Mouse (Mus musculus): ENCODE measurements around the gene Rubcn. TPM values are rescaled to one million over a fixed set of nuclear protein-coding genes. Genes with fewer than 3 reads are reported as not detected.
A peak's percentile ranks its signal among the peaks of the same experiment; 100 is the strongest.

The Rubcn gene
- total and polyA plus RNA-seq, 3 experiments, result 27.7 to 40.4 (median 28.0) TPM

GRCm38 (mm10) chr16:32867919-32868552, 9.5 kb downstream of the Rubcn start:
- Histone ChIP-seq H3K9me3 (replicated peaks; ENCODE audit: low read length) (no peaks in the 10 kb centered on the region), H3K79me2 (replicated peaks; ENCODE audit: control insufficient read depth, extremely low read depth, insufficient read depth, poor library complexity, severe bottlenecking) (no peaks in the 10 kb centered on the region; the same call in 1 of the 2 replicates), H3K9ac (ENCODE audit: insufficient read depth, low read depth) (peak overlapping the region; percentile 42), H3K4me3 (replicated peaks in 1 of 3; ENCODE audit: low read depth in 2 of 3, low read length in 2 of 3, poor library complexity in 1 of 3) (peak overlapping the region; percentile 54 to 66 (median 57)), H3K36me3 (replicated peaks in 1 of 2; ENCODE audit: control insufficient read depth in 1 of 2, insufficient read depth in 1 of 2, low read length in 1 of 2) (peaks cover 0 to 13% of the 10 kb centered on the region in 2 experiments), H3K4me2 (ENCODE audit: insufficient read depth, low read depth, poor library complexity, severe bottlenecking) (peak overlapping the region; percentile 17), H3K27me3 (replicated peaks) (no peaks in the 10 kb centered on the region), H3K27ac (ENCODE audit: insufficient read depth, low read depth) (no peak overlapping the region), H3K4me1 (ENCODE audit: control insufficient read depth in 1 of 2, insufficient read depth in 2 of 2) (peaks cover 26 to 89% of the 10 kb centered on the region in 2 experiments)
- TF ChIP-seq MEF2A (IDR thresholded peaks at IDR 0.05; ENCODE audit: borderline replicate concordance, low read depth, low read length) (no peak; the same call in 1 of the 2 replicates), JUND (conservative IDR thresholded peaks at IDR 0.05; ENCODE audit: low read depth, low read length) (no peak), ZKSCAN1 (IDR thresholded peaks at IDR 0.05; ENCODE audit: borderline replicate concordance, low read depth, low read length) (no peak), IRF4 (IDR thresholded peaks at IDR 0.05; ENCODE audit: low read depth, low read length) (no peak), SIN3A (IDR thresholded peaks at IDR 0.05; ENCODE audit: low read length) (no peak), ZNF384 (IDR thresholded peaks at IDR 0.05; ENCODE audit: low read depth, low read length) (no peak), TBP (conservative IDR thresholded peaks at IDR 0.05; ENCODE audit: low read depth, low read length) (0 out of 2 replicates have a peak, but pooled peaks have one; percentile 36), MXI1 (IDR thresholded peaks at IDR 0.05; ENCODE audit: low read depth, low read length) (peak; percentile 25), BHLHE40 (IDR thresholded peaks at IDR 0.05; ENCODE audit: low read depth, low read length) (peak; percentile 87), USF2 (conservative IDR thresholded peaks at IDR 0.05; ENCODE audit: low read depth, low read length) (peak; percentile 38; the same call in 1 of the 2 replicates), GABPA (IDR thresholded peaks at IDR 0.05; ENCODE audit: insufficient replicate concordance, low read depth, low read length) (peak; percentile 6; the same call in 1 of the 2 replicates), TCF12 (IDR thresholded peaks at IDR 0.05; ENCODE audit: low read depth, low read length) (peak; percentile 54; the same call in 1 of the 2 replicates), MAX (IDR thresholded peaks at IDR 0.05; ENCODE audit: low read length) (peak; percentile 89), NRF1 (IDR thresholded peaks at IDR 0.05; ENCODE audit: low read depth, low read length) (peak; percentile 13; the same call in 1 of the 2 replicates), CTCF (conservative IDR thresholded peaks at IDR 0.05 in 1 of 2, IDR thresholded peaks at IDR 0.05 in 1 of 2; ENCODE audit: low read depth in 2 of 2, low read length in 2 of 2) (no peak), CHD2 (IDR thresholded peaks at IDR 0.05; ENCODE audit: low read length) (no peak), POLR2A (IDR thresholded peaks at IDR 0.05; ENCODE audit: low read depth, low read length) (peak; percentile 64), HCFC1 (IDR thresholded peaks at IDR 0.05; ENCODE audit: low read depth, low read length) (peak; percentile 97), EP300 (IDR thresholded peaks at IDR 0.05; ENCODE audit: low read length) (no peak), RCOR1 (conservative IDR thresholded peaks at IDR 0.05; ENCODE audit: low read depth, low read length) (no peak), USF1 (IDR thresholded peaks at IDR 0.05; ENCODE audit: low read depth, low read length) (peak; percentile 76), ZC3H11A (IDR thresholded peaks at IDR 0.05; ENCODE audit: low read depth, low read length) (no peak), KAT2A (IDR thresholded peaks at IDR 0.05; ENCODE audit: insufficient replicate concordance, low read length) (peak; percentile 94; the same call in 1 of the 2 replicates), MAFK (IDR thresholded peaks at IDR 0.05; ENCODE audit: insufficient replicate concordance, low read length) (no peak), ELF1 (IDR thresholded peaks at IDR 0.05; ENCODE audit: low read depth, low read length) (peak; percentile 97), POLR2AphosphoS2 (IDR thresholded peaks at IDR 0.05; ENCODE audit: low read depth, low read length) (peak; percentile 46; the same call in 1 of the 2 replicates), UBTF (IDR thresholded peaks at IDR 0.05; ENCODE audit: low read depth, low read length) (no peak), CHD1 (IDR thresholded peaks at IDR 0.05; ENCODE audit: low read depth, low read length) (no peak), NELFE (IDR thresholded peaks at IDR 0.05; ENCODE audit: low read depth, low read length) (peak; percentile 71; the same call in 1 of the 2 replicates), ETS1 (conservative IDR thresholded peaks at IDR 0.05; ENCODE audit: low read depth, low read length) (no peak), MYC (IDR thresholded peaks at IDR 0.05; ENCODE audit: low read depth, low read length) (0 out of 2 replicates have a peak, but pooled peaks have one; percentile 56)
- dilution Hi-C loops (cut with MboI; ENCODE audit: extremely low pct_ligation_motif_present, extremely low pct_unique_long_range_greater_than_20kb, low sequenced_read_pairs), result no loop called here
- in situ Hi-C loops (cut with MboI; ENCODE audit: low pct_ligation_motif_present, low pct_unique_long_range_greater_than_20kb, low sequenced_read_pairs), result no loop called here
- peak; percentile 71 for DNase-seq (ENCODE audit: extremely low read depth)
